Mouse (Mus musculus) bone marrow, adult 2 months (tissue): ENCODE data around the gene Zmym6.

Experiments
- CTCF ChIP-seq: fragments of 200-500 bp; IDR thresholded peaks from 2 replicates; pipeline ENCODE4 v1.5.1; 2011; ENCODE audit warnings: low read length, control low read depth; ENCODE audit not compliant: control insufficient read depth, insufficient read depth
- POLR2A ChIP-seq: fragments of 200-500 bp; IDR thresholded peaks from 2 replicates; pipeline ENCODE4 v1.6.1; 2011; ENCODE audit warnings: low read depth, mild to moderate bottlenecking, control low read depth, low read length, borderline replicate concordance; ENCODE audit not compliant: control insufficient read depth

DNA sequence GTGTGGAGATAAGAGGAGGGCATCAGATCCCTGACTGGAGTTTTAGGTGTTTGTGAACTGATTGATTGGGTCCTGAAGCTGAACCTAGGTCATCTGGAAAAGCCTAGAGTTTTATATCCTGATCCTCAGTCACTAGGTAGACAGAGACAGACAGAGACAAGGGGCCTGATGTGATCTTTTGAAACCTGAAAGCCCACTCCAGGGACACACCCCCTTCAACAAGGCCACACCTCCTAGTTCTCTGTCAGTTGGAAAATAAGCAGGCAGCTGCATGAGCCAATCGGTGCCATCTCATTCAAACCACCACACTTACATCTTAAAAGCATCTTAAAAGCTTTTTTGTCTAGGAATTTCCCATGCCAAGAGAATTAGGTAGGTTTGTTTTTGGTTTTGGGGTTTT lies 3.6 kb downstream of the Zmym6 start:
- no peak for TF ChIP-seq POLR2A
- TF ChIP-seq CTCF: no peak
